Mouse (Mus musculus): ENCODE data around the gene Zfp882. TPM values are rescaled to one million over a fixed set of nuclear protein-coding genes. Genes with fewer than 3 reads are reported as not detected.

Gene Zfp882
- 1 to 10 TPM; 1.1 to 4.2 TPM for total RNA-seq (2023)

DNA sequence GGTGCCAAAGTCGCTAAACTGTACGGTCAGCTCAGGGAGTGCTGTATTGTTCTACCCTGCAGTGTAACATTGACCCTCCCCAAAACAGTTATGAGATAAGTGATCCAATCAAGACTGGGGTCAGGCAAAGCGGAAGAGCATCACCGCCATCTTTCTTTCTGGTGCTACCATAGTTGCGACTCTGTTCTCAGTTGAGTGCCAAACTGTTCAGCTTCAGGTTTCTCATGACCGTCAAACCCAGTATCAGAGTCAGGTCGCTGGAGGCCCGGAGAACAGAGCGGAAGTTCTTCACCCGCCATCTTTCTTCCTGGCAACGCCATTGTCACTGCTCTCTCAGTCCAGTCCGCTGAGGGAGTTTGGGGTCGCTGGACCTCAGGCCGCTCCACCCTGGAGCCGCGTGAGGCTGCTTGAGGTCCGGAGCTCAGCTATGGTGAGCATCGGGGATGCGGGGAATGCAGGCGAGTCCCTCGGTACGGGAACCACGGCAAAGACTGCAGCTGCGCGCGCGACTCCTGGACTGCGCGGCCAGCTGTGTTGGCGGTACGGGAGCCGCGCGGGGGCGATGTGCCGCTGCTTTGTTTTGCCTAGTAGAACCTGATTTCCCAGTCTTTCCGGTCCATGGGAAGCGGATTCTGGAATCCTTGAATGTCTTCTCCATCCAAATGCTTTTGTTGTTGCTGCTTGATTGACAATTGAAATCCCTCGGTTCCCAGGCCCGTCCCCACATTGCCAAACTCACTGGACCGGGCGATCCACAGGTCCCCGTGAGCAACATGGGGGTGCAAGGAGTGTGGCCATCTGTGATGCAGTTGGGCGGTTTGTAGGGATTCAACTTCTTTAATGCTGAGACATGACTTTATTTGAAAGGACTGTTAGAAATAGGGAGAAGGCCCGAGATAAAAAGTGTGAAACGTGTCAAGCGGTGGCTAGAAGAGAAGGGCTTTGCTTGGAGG is at the start of gene Zfp882, which contains the start of gene Zfp617:
Zfp882 (plus strand) TSS at position 300 of the 953 bp plus-strand sequence.
Zfp617 (plus strand) TSS at position 327 of the 953 bp plus-strand sequence.

DNA sequence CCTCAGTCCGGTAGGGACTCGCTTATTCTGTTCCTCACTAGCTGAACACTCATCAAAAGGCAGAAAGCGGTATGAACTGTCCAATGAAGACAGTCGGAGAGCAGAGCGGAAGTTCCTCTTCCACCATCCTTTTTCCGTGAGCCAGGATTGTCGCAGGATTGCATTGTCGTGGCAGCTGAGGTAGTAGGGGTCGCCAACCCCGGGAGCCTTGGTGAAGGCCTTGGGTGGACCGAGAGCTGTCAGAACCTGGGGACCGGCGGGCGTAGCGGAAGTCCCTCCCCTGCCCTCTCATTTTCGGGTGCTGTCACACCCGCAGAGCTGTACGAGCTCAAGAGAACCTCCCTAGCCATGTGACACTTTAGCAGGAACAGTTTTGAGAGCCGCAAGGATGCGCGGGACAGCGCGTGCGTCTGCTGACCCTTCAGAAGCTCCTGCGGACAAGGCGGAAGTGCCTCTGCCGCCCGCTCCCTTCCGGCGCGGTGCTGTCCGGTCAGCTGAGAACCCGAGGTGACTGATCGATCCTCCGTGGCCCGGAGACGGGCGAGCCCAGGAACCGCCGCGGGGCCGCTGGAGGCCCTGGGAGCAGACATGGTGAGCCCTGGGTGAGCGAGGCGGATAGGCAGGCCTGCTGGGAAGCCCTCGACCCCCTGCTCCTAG is 26.7 kb upstream of the Zfp882 start, which contains the start of gene Zfp709:
Zfp709 (plus strand) TSS at position 402 of the 657 bp plus-strand sequence.

DNA sequence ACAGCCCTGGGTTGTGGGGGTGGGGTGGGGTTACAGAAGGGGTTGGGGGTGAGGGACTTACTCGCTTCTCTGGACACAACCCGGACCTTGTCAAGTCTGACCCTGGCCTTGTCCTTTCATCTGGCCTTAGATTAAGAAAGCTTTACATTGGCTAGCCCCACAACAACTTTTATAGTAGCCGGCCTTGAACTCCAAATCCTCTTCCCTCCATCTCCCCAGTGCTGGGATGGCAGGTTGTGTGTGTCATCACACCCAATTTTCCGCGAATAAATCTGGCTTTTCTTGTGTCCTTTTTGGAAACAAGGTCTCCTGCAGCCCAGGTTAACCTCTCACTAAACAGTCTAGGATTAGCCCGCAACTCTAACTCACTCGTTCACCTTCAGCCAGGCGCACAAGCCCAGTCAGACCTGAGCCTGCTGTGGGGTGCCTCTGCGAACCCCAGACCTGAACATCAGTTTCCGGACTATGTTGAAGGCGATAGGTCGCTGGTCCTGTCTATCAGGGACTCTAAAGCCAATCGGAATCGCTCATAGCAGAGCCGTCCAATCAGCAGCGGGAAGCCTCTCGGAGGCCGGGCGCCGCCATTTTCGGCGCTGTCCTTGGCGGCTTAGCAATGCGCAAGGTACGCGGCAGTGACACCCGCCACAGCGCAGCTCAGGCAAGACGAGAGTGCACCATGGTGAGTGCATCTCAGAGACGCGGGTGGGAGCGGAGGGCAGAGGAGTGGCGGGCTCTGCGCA is 42.2 kb downstream of the Zfp882 start, which contains the start of gene Zfp961:
Zfp961 (plus strand) TSS at position 557 of the 740 bp plus-strand sequence.

Other genes with a start within 250 kb of the Zfp882 start
- under 1 TPM; 0.11 to 0.26 TPM for gene Unc13a, start 236.9 kb upstream of the Zfp882 start, total RNA-seq (2023)
- 10 to 100 TPM; 14.9 to 15.9 TPM for gene Jak3, start 232.3 kb upstream of the Zfp882 start, total RNA-seq (2023)
- 1 to 10 TPM; 5.7 to 8.3 TPM for gene Insl3, start 219.4 kb upstream of the Zfp882 start, total RNA-seq (2023)
- under 1 TPM in 1 of 2 experiments, not detected in 1; 0.16 TPM for gene B3gnt3, start 206.8 kb upstream of the Zfp882 start, total RNA-seq (2023)
- gene Fcho1, start 182.9 kb upstream of the Zfp882 start, total RNA-seq (2023), result 10 to 100 TPM; 41.8 to 52.1 TPM
- gene Zfp709, start 26.6 kb upstream of the Zfp882 start, total RNA-seq (2023), result 1 to 10 TPM; 2.7 to 5.1 TPM
- gene Zfp617, start within 50 bp of the Zfp882 start, total RNA-seq (2023), result 1 to 10 TPM; 7.0 TPM
- 1 to 10 TPM; 7.5 to 9.4 TPM for gene Zfp961, start 42.4 kb downstream of the Zfp882 start, total RNA-seq (2023)
- 100 to 1,000 TPM; 261 to 276 TPM for gene Cyp4f18, start 101.0 kb downstream of the Zfp882 start, total RNA-seq (2023)
- 1 to 10 TPM in 1 of 2 experiments, under 1 TPM in 1; 0.51 to 1.2 TPM for gene Olfr372, start 132.6 kb downstream of the Zfp882 start, total RNA-seq (2023)
- under 1 TPM; 0.67 to 0.77 TPM for gene Olfr373, start 174.6 kb downstream of the Zfp882 start, total RNA-seq (2023)
- under 1 TPM; 0.18 to 0.73 TPM for gene Olfr374, start 198.4 kb downstream of the Zfp882 start, total RNA-seq (2023)
- gene Tpm4, start 226.4 kb downstream of the Zfp882 start, total RNA-seq (2023), result 100 to 1,000 TPM; 197 to 224 TPM

Measured in neutrophil, adult 59 days (primary cell).